Mouse (Mus musculus): ENCODE data around the gene Rnf26. TPM values are rescaled to one million over a fixed set of nuclear protein-coding genes. Genes with fewer than 3 reads are reported as not detected.
"Not testable (repeated sequence)": the region's sequence is repeated elsewhere in the genome, so short reads cannot be mapped to it uniquely, and the experiment has no call there.

The Rnf26 gene
- total RNA-seq, 2 experiments from 2014 or later, result 42.5 to 45.8 TPM

- DNase-seq (ENCODE audit: low spot score in 2 of 2), result peak; percentile 62 to 79
Observed at GRCm38 (mm10) chr9:44125546-44126428, 12.5 kb upstream of the Rnf26 start.

- DNase-seq (ENCODE audit: low spot score in 2 of 2), result no peak
Observed at GRCm38 (mm10) chr9:44125026-44125425, 11.7 kb upstream of the Rnf26 start.

GRCm38 (mm10) chr9:44124317-44124716, 11.0 kb upstream of the Rnf26 start:
- DNase-seq (ENCODE audit: low spot score in 2 of 2), result no peak

GRCm38 (mm10) chr9:44119948-44120465, 6.7 kb upstream of the Rnf26 start:
- no peak for DNase-seq (ENCODE audit: low spot score in 2 of 2)

- DNase-seq (ENCODE audit: low spot score in 2 of 2), result no peak
Observed at GRCm38 (mm10) chr9:44119011-44119410, 5.7 kb upstream of the Rnf26 start.

GRCm38 (mm10) chr9:44116182-44116581, 2.9 kb upstream of the Rnf26 start:
- no peak for DNase-seq (ENCODE audit: low spot score in 2 of 2)

GRCm38 (mm10) chr9:44115599-44115998, 2.3 kb upstream of the Rnf26 start:
- DNase-seq (ENCODE audit: low spot score in 2 of 2), result no peak

- no peak for DNase-seq (ENCODE audit: low spot score in 2 of 2)
Observed at GRCm38 (mm10) chr9:44114453-44114852, 1.1 kb upstream of the Rnf26 start.

- not testable (repeated sequence) for DNase-seq (ENCODE audit: low spot score in 2 of 2)
Observed at GRCm38 (mm10) chr9:44111909-44112308, 1.4 kb downstream of the Rnf26 start.

- peak; percentile 57 for DNase-seq (ENCODE audit: low spot score in 2 of 2)
Observed at GRCm38 (mm10) chr9:44109360-44110095, 3.8 kb downstream of the Rnf26 start.

- no peak for DNase-seq (ENCODE audit: low spot score in 2 of 2)
Observed at GRCm38 (mm10) chr9:44108269-44109055, 4.9 kb downstream of the Rnf26 start.

GRCm38 (mm10) chr9:44107557-44108179, 5.6 kb downstream of the Rnf26 start:
- DNase-seq (ENCODE audit: low spot score in 2 of 2), result peak in 1 of 2 experiments; percentile 56

GRCm38 (mm10) chr9:44107110-44107509, 6.2 kb downstream of the Rnf26 start, which contains the start of gene C1qtnf5:
Gene C1qtnf5, plus strand, starts transcription at chr9:44107245.
- peak in 1 of 2 experiments; percentile 62 for DNase-seq (ENCODE audit: low spot score in 2 of 2)

GRCm38 (mm10) chr9:44106596-44106995, 6.7 kb downstream of the Rnf26 start:
- no peak for DNase-seq (ENCODE audit: low spot score in 2 of 2)

GRCm38 (mm10) chr9:44106182-44106581, 7.1 kb downstream of the Rnf26 start:
- DNase-seq (ENCODE audit: low spot score in 2 of 2), result no peak

GRCm38 (mm10) chr9:44105781-44106180, 7.5 kb downstream of the Rnf26 start:
- DNase-seq (ENCODE audit: low spot score in 2 of 2), result no peak

GRCm38 (mm10) chr9:44104881-44105280, 8.4 kb downstream of the Rnf26 start:
- no peak for DNase-seq (ENCODE audit: low spot score in 2 of 2)

GRCm38 (mm10) chr9:44101490-44101889, 11.8 kb downstream of the Rnf26 start, which contains the start of gene Mfrp:
Gene Mfrp, plus strand, starts transcription at chr9:44101729.
- no peak for DNase-seq (ENCODE audit: low spot score in 2 of 2)

GRCm38 (mm10) chr9:44096536-44096935, 16.8 kb downstream of the Rnf26 start:
- DNase-seq (ENCODE audit: low spot score in 2 of 2), result no peak

GRCm38 (mm10) chr9:44095781-44096180, 17.5 kb downstream of the Rnf26 start:
- DNase-seq (ENCODE audit: low spot score in 2 of 2), result no peak

All from adrenal gland, postnatal 4 days (tissue).